Mouse (Mus musculus) MEL (cell line): ENCODE measurements around the gene Rp9. TPM values are rescaled to one million over a fixed set of nuclear protein-coding genes. Genes with fewer than 3 reads are reported as not detected.

ENCODE experiments used
- DNase-seq: peaks from one replicate; pipeline ENCODE4 v3.0.0; 2011; ENCODE audit warnings: low read depth, low spot score
- H3K27ac ChIP-seq: 2 replicates; pipeline ENCODE4 v1.5.1; 2012; ENCODE audit warnings: low read depth, mild to moderate bottlenecking, control low read depth, low read length, moderate library complexity; ENCODE audit not compliant: control insufficient read depth
- H3K27me3 ChIP-seq, 2 experiments: fragments of 150-350 bp in 1 of 2; sonication (generic) in 1 of 2; 2 replicates each; pipeline ENCODE4 v1.6.1; 2012; ENCODE audit warnings: low read length in 2 of 2, mild to moderate bottlenecking in 2 of 2, improper control_type of control experiment in 1 of 2, moderate library complexity in 1 of 2; ENCODE audit not compliant: insufficient read depth in 2 of 2, control insufficient read depth in 1 of 2
- H3K36me3 ChIP-seq, 2 experiments: 2 replicates each; pipeline ENCODE4 v1.6.1; 2012 to 2014; ENCODE audit warnings: low read length in 2 of 2, improper control_type of control experiment in 1 of 2, inconsistent platforms in 1 of 2, mild to moderate bottlenecking in 1 of 2; ENCODE audit not compliant: insufficient read depth in 2 of 2, control insufficient read depth in 1 of 2
- H3K4me1 ChIP-seq, 2 experiments: fragments of 150-350 bp in 1 of 2; sonication (generic) in 1 of 2; 2 replicates each; pipeline ENCODE4 v1.6.1; 2012; ENCODE audit warnings: low read length in 2 of 2, improper control_type of control experiment in 1 of 2, mild to moderate bottlenecking in 1 of 2; ENCODE audit not compliant: insufficient read depth in 2 of 2, control insufficient read depth in 1 of 2
- H3K4me3 ChIP-seq, 2 experiments: fragments of 150-350 bp in 1 of 2; sonication (generic) in 1 of 2; 2 replicates each; pipeline ENCODE4 v1.5.1; 2012; ENCODE audit warnings: low read depth in 2 of 2, low read length in 2 of 2, mild to moderate bottlenecking in 2 of 2, moderate library complexity in 2 of 2, control low read depth in 1 of 2, improper control_type of control experiment in 1 of 2; ENCODE audit not compliant: control insufficient read depth in 1 of 2, insufficient read depth in 1 of 2
- H3K79me2 ChIP-seq: 2 replicates; pipeline ENCODE4 v1.6.1; 2012; ENCODE audit warnings: mild to moderate bottlenecking, low read length, moderate library complexity; ENCODE audit not compliant: control insufficient read depth, poor library complexity, insufficient read depth
- H3K9ac ChIP-seq: 2 replicates; pipeline ENCODE4 v1.6.1; 2012; ENCODE audit warnings: low read depth, mild to moderate bottlenecking, control low read depth, low read length, moderate library complexity; ENCODE audit not compliant: control insufficient read depth, poor library complexity, severe bottlenecking
- H3K9me3 ChIP-seq: fragments of 150-350 bp; sonication (generic); replicated peaks from 2 replicates; pipeline ENCODE4 v1.6.1; 2012; ENCODE audit warnings: mild to moderate bottlenecking, low read length, improper control_type of control experiment, moderate library complexity; ENCODE audit not compliant: insufficient read depth
- BHLHE40 ChIP-seq: IDR thresholded peaks from 2 replicates; pipeline ENCODE4 v1.6.1; 2012; ENCODE audit warnings: low read depth, mild to moderate bottlenecking, inconsistent platforms, low read length, improper control_type of control experiment, borderline replicate concordance
- CHD2 ChIP-seq: IDR thresholded peaks from 2 replicates; pipeline ENCODE4 v1.6.1; 2011; ENCODE audit warnings: low read length, improper control_type of control experiment
- CTCF ChIP-seq, 3 experiments: IDR thresholded peaks in 2 of 3; conservative IDR thresholded peaks in 1 of 3; 2 replicates each; pipeline ENCODE4 v1.5.1; 2011 to 2012; ENCODE audit warnings: low read length in 3 of 3, low read depth in 2 of 3, mild to moderate bottlenecking in 2 of 3, improper control_type of control experiment in 1 of 3, inconsistent platforms in 1 of 3, mixed read lengths in 1 of 3, moderate library complexity in 1 of 3; ENCODE audit not compliant: control insufficient read depth in 1 of 3, insufficient read depth in 1 of 3, poor library complexity in 1 of 3, severe bottlenecking in 1 of 3
- ELF1 ChIP-seq: IDR thresholded peaks from 2 replicates; pipeline ENCODE4 v1.6.1; 2014; ENCODE audit warnings: low read depth, mild to moderate bottlenecking, inconsistent platforms, low read length, improper control_type of control experiment, moderate library complexity
- EP300 ChIP-seq, 2 experiments: IDR thresholded peaks; 2 replicates each; pipeline ENCODE4 v1.6.1; 2011; ENCODE audit warnings: improper control_type of control experiment in 2 of 2, low read length in 2 of 2, low read depth in 1 of 2, mild to moderate bottlenecking in 1 of 2
- GABPA ChIP-seq: IDR thresholded peaks from 2 replicates; pipeline ENCODE4 v1.6.1; 2012; ENCODE audit warnings: low read depth, mild to moderate bottlenecking, inconsistent platforms, low read length, improper control_type of control experiment, moderate library complexity
- GATA1 ChIP-seq: IDR thresholded peaks from 2 replicates; pipeline ENCODE4 v1.6.1; 2011; ENCODE audit warnings: low read depth, low read length, improper control_type of control experiment
- KAT2A ChIP-seq: conservative IDR thresholded peaks from 2 replicates; pipeline ENCODE4 v1.6.1; 2012; ENCODE audit warnings: low read depth, low read length, improper control_type of control experiment, inconsistent platforms
- MAFK ChIP-seq: IDR thresholded peaks from 2 replicates; pipeline ENCODE4 v1.6.1; 2011; ENCODE audit warnings: low read depth, mild to moderate bottlenecking, low read length, improper control_type of control experiment, borderline replicate concordance
- MAZ ChIP-seq: IDR thresholded peaks from 2 replicates; pipeline ENCODE4 v1.6.1; 2012; ENCODE audit warnings: low read depth, mild to moderate bottlenecking, inconsistent platforms, low read length, improper control_type of control experiment
- MXI1 ChIP-seq: IDR thresholded peaks from 2 replicates; pipeline ENCODE4 v1.6.1; 2011; ENCODE audit warnings: mild to moderate bottlenecking, low read depth, low read length, improper control_type of control experiment
- MYB ChIP-seq: IDR thresholded peaks from 2 replicates; pipeline ENCODE4 v1.6.1; 2011; ENCODE audit warnings: mild to moderate bottlenecking, low read depth, low read length, improper control_type of control experiment
- MYC ChIP-seq: IDR thresholded peaks from 2 replicates; pipeline ENCODE4 v1.6.1; 2011; ENCODE audit warnings: low read depth, mild to moderate bottlenecking, low read length, improper control_type of control experiment, moderate library complexity
- NELFE ChIP-seq: IDR thresholded peaks from 2 replicates; pipeline ENCODE4 v1.6.1; 2011; ENCODE audit warnings: low read depth, low read length, improper control_type of control experiment
- NRF1 ChIP-seq: IDR thresholded peaks from 2 replicates; pipeline ENCODE4 v1.6.1; 2014; ENCODE audit warnings: low read depth, mild to moderate bottlenecking, inconsistent platforms, low read length, improper control_type of control experiment, moderate library complexity; ENCODE audit not compliant: poor library complexity, insufficient read depth, severe bottlenecking
- POLR2AphosphoS2 ChIP-seq: IDR thresholded peaks from 2 replicates; pipeline ENCODE4 v1.6.1; 2011; ENCODE audit warnings: low read length, improper control_type of control experiment
- RAD21 ChIP-seq: IDR thresholded peaks from 2 replicates; pipeline ENCODE4 v1.6.1; 2011; ENCODE audit warnings: mild to moderate bottlenecking, low read depth, low read length, improper control_type of control experiment
- RCOR1 ChIP-seq: IDR thresholded peaks from 2 replicates; pipeline ENCODE4 v1.6.1; 2012; ENCODE audit warnings: low read depth, mild to moderate bottlenecking, inconsistent platforms, low read length, improper control_type of control experiment
- TAL1 ChIP-seq: IDR thresholded peaks from 2 replicates; pipeline ENCODE4 v1.6.1; 2012; ENCODE audit warnings: mild to moderate bottlenecking, inconsistent platforms, low read length, moderate library complexity, mixed read lengths
- TBP ChIP-seq: IDR thresholded peaks from 2 replicates; pipeline ENCODE4 v1.8.0; 2011; ENCODE audit warnings: low read depth, low read length, improper control_type of control experiment
- USF1 ChIP-seq: IDR thresholded peaks from 2 replicates; pipeline ENCODE4 v1.6.1; 2014; ENCODE audit warnings: low read depth, mild to moderate bottlenecking, inconsistent platforms, low read length, improper control_type of control experiment, moderate library complexity
- USF2 ChIP-seq, 2 experiments: IDR thresholded peaks; 2 replicates each; pipeline ENCODE4 v1.6.1; 2011 to 2012; ENCODE audit warnings: improper control_type of control experiment in 2 of 2, low read length in 2 of 2, borderline replicate concordance in 1 of 2, inconsistent platforms in 1 of 2, low read depth in 1 of 2, mild to moderate bottlenecking in 1 of 2; ENCODE audit not compliant: insufficient read depth in 1 of 2
- ZNF384 ChIP-seq: IDR thresholded peaks from 2 replicates; pipeline ENCODE4 v1.6.1; 2012; ENCODE audit warnings: low read depth, mild to moderate bottlenecking, inconsistent platforms, low read length, improper control_type of control experiment
- polyA plus RNA-seq, 2 experiments: library from polyadenylated mRNA; stranded (reverse) in 1 of 2; unstranded in 1 of 2; fragments of >175 nt in 1 of 2; fragments of >200 nt in 1 of 2; gene quantifications; 2 replicates each; pipeline versions ENCODE4 v1.2.1 to v1.2.4; 2012; ENCODE audit warnings: low replicate concordance in 2 of 2, low read depth in 1 of 2; ENCODE audit not compliant: insufficient read length in 2 of 2, insufficient read depth in 1 of 2, missing spikeins in 1 of 2
- total RNA-seq: library from RNA; depleted of rRNA; stranded (reverse); fragments of 300-350 nt; gene quantifications from 2 replicates; pipeline ENCODE4 v1.2.3, GENCODE M21; 2012

The Rp9 gene
- total and polyA plus RNA-seq, 3 experiments = 225 to 417 (median 405) TPM

DNA sequence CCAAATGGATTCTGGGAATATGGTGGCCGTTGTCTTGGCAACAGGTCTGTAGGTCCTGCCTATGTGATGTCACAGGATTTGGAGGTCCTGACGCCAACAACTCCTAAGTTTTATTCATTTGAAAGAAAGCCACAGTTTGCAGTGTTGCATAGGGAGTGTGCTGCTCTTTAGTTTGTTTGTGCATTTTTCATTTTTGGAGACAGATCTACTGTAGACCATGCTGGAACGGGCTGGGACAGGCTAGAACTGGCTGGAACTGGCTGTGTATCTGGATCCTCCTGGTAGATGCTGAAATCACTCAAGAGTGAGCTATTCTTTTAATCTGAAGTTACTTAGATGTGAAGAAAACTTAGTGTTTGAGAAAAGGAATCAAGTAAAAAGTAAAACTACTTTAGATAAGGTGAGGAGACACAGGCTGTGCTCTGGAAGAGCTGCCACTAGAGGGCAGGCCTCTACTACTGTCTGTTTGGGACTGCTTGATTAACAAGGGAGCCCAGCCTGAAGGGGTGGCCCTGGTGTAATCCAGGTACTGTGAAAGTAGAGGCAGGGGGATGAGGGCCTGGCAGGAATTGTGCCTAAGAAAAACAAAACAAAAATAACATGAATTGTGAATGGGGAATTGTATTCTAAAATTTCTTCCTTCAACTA, 49.0 kb upstream of the Rp9 start (continued):
- TF ChIP-seq MAFK (no peak), ZNF384 (no peak), RAD21 (peak; percentile 100), CHD2 (no peak), GABPA (no peak), MYB (no peak), BHLHE40 (no peak), CTCF (IDR thresholded peaks at IDR 0.05 in 2 of 3, conservative IDR thresholded peaks at IDR 0.05 in 1 of 3; ENCODE audit: control insufficient read depth in 1 of 3, insufficient read depth in 1 of 3, low read depth in 2 of 3, low read length in 3 of 3, poor library complexity in 1 of 3, severe bottlenecking in 1 of 3) (peak; percentile 99 to 100 (median 99)), MAZ (peak; percentile 75)

GRCm38 (mm10) chr9:22515076-22515475, 45.5 kb upstream of the Rp9 start:
- H3K27me3 ChIP-seq = no peaks in the 10 kb centered on the region
- H3K27ac ChIP-seq = no peak overlapping the region
- no peaks in the 10 kb centered on the region for H3K9me3 ChIP-seq
- peak; percentile 60 for DNase-seq
- peaks cover 0 to 8% of the 10 kb centered on the region in 2 experiments; a peak in 1 of 4 replicates for H3K4me1 ChIP-seq
- no peaks in the 10 kb centered on the region for H3K79me2 ChIP-seq
- H3K36me3 ChIP-seq = peaks cover 0 to 8% of the 10 kb centered on the region in 2 experiments; a peak in 2 of 4 replicates
- TF ChIP-seq NRF1 (no peak), GATA1 (0 out of 2 replicates have a peak, but pooled peaks have one; percentile 12), RCOR1 (0 out of 2 replicates have a peak, but pooled peaks have one; percentile 38), USF1 (no peak), TAL1 (peak; percentile 59), EP300 (IDR thresholded peaks at IDR 0.05; ENCODE audit: low read depth in 1 of 2, low read length in 2 of 2) (peak in 1 of 2 experiments; percentile 36; a peak in 2 of 4 replicates)
- TF ChIP-seq, all 39 proteins: peak for 4
- H3K9ac ChIP-seq = no peak overlapping the region
- no peak overlapping the region for H3K4me3 ChIP-seq

GRCm38 (mm10) chr9:22505574-22505973, 36.0 kb upstream of the Rp9 start:
- Histone ChIP-seq H3K4me1 (no peaks in the 10 kb centered on the region), H3K79me2 (no peaks in the 10 kb centered on the region), H3K27me3 (no peaks in the 10 kb centered on the region), H3K36me3 (no peaks in the 10 kb centered on the region), H3K4me3 (no peak overlapping the region), H3K27ac (no peak overlapping the region), H3K9ac (no peak overlapping the region), H3K9me3 (no peaks in the 10 kb centered on the region)
- TF ChIP-seq USF1 (no peak), BHLHE40 (no peak), CHD2 (no peak), TBP (no peak), USF2 (IDR thresholded peaks at IDR 0.05; ENCODE audit: borderline replicate concordance in 1 of 2, insufficient read depth in 1 of 2, low read depth in 1 of 2, low read length in 2 of 2) (no peak), NELFE (no peak), KAT2A (no peak), ZNF384 (no peak), MYC (no peak), POLR2AphosphoS2 (no peak), ELF1 (no peak), EP300 (IDR thresholded peaks at IDR 0.05; ENCODE audit: low read depth in 1 of 2, low read length in 2 of 2) (no peak), GABPA (no peak), MXI1 (no peak)
- DNase-seq = no peak
